Mouse (Mus musculus) heart, embryonic 15.5 days (tissue): ENCODE measurements around the gene Slc25a25. TPM values are rescaled to one million over a fixed set of nuclear protein-coding genes. Genes with fewer than 3 reads are reported as not detected.

Source experiments
- ATAC-seq: fragments of 200-750 bp; cut with Nextera tagmentation; replicated peaks from 2 replicates; pipeline ENCODE4 v1.8.0; 2017; ENCODE audit warnings: low read depth, moderate TSS enrichment; ENCODE audit not compliant: insufficient number of reproducible peaks, insufficient read depth, low FRiP score
- H3K27ac ChIP-seq: fragments of 300-500 bp; sonication (generic); 2 replicates; pipeline ENCODE4 v1.5.1; 2015; ENCODE audit warnings: mild to moderate bottlenecking, inconsistent platforms
- H3K27me3 ChIP-seq: fragments of 300-500 bp; sonication (generic); 2 replicates; pipeline ENCODE4 v1.6.1; 2015; ENCODE audit warnings: inconsistent platforms
- H3K36me3 ChIP-seq: fragments of 300-500 bp; sonication (generic); 2 replicates; pipeline ENCODE4 v1.6.1; 2015; ENCODE audit warnings: mild to moderate bottlenecking, inconsistent platforms
- H3K4me1 ChIP-seq: fragments of 300-500 bp; sonication (generic); replicated peaks from 2 replicates; pipeline ENCODE4 v1.6.1; 2015; ENCODE audit warnings: inconsistent platforms
- H3K4me2 ChIP-seq: fragments of 300-500 bp; sonication (generic); 2 replicates; pipeline ENCODE4 v1.6.1; 2015; ENCODE audit warnings: inconsistent platforms, mild to moderate bottlenecking, moderate library complexity
- H3K4me3 ChIP-seq: fragments of 300-500 bp; sonication (generic); 2 replicates; pipeline ENCODE4 v1.5.1; 2015; ENCODE audit warnings: mild to moderate bottlenecking, inconsistent platforms
- H3K9ac ChIP-seq: fragments of 300-500 bp; sonication (generic); 2 replicates; pipeline ENCODE4 v1.6.1; 2015; ENCODE audit warnings: mild to moderate bottlenecking, inconsistent platforms
- H3K9me3 ChIP-seq: fragments of 300-500 bp; sonication (generic); replicated peaks from 2 replicates; pipeline ENCODE4 v1.6.1; 2016; ENCODE audit warnings: inconsistent platforms
- WGBS: fragments of 180-500 bp; shearing (Covaris S2); methylation state at CpG from one replicate; pipeline ENCODE4 v1.1.7; 2015; ENCODE audit warnings: mixed read lengths; 5-methylcytosine and 5-hydroxymethylcytosine counted together
- polyA plus RNA-seq: library from polyadenylated mRNA; unstranded; fragments of >200 nt; fragmentation: Nextera tagmentation; extraction: Ambion mirVana; gene quantifications from 2 replicates; pipeline ENCODE4 v1.2.1, GENCODE M21; 2015

Slc25a25 gene
- polyA plus RNA-seq, 1 experiment from 2014 or later = 9.1 TPM

GRCm38 (mm10) chr2:32458300-32458699 lies 7.1 kb upstream of the Slc25a25 start:
- no peaks in the 10 kb centered on the region for H3K9me3 ChIP-seq
- H3K36me3 ChIP-seq = 0 out of 2 replicates have a peak, but pooled peaks cover 3% of the 10 kb centered on the region
- no peaks in the 10 kb centered on the region for H3K27me3 ChIP-seq
- ATAC-seq = no peak
- no peak overlapping the region for H3K4me2 ChIP-seq
- 66% methylated on average over 2 of the region's 2 CpGs for WGBS
- peaks cover 25% of the 10 kb centered on the region for H3K4me1 ChIP-seq
- no peak overlapping the region for H3K27ac ChIP-seq
- no peak overlapping the region for H3K9ac ChIP-seq
- no peak overlapping the region for H3K4me3 ChIP-seq

- Histone ChIP-seq H3K4me3 (no peak overlapping the region), H3K27me3 (no peaks in the 10 kb centered on the region), H3K9me3 (no peaks in the 10 kb centered on the region), H3K9ac (0 out of 2 replicates have a peak overlapping the region, but pooled peaks have one; percentile 11), H3K4me2 (peak overlapping the region; percentile 17; the same call in 1 of the 2 replicates), H3K36me3 (0 out of 2 replicates have a peak, but pooled peaks cover 3% of the 10 kb centered on the region), H3K27ac (peak overlapping the region; percentile 40), H3K4me1 (peaks cover 44% of the 10 kb centered on the region)
- 65% methylated on average over 8 of the region's 8 CpGs for WGBS
- no peak for ATAC-seq
Measured at GRCm38 (mm10) chr2:32455101-32455500, 3.9 kb upstream of the Slc25a25 start.

- 75% methylated on average over 10 of the region's 10 CpGs for WGBS
Measured at GRCm38 (mm10) chr2:32454633-32455032, 3.4 kb upstream of the Slc25a25 start.

GRCm38 (mm10) chr2:32453641-32454303 lies 2.5 kb upstream of the Slc25a25 start:
- H3K4me1 ChIP-seq = peaks cover 51% of the 10 kb centered on the region
- no peak overlapping the region for H3K4me3 ChIP-seq
- no peaks in the 10 kb centered on the region for H3K9me3 ChIP-seq
- H3K4me2 ChIP-seq = no peak overlapping the region
- 0 out of 2 replicates have a peak, but pooled peaks cover 3% of the 10 kb centered on the region for H3K36me3 ChIP-seq
- H3K9ac ChIP-seq = no peak overlapping the region
- ATAC-seq = no peak
- no peak overlapping the region for H3K27ac ChIP-seq
- no peaks in the 10 kb centered on the region for H3K27me3 ChIP-seq
- WGBS = 80% methylated on average over 5 of the region's 5 CpGs

More at GRCm38 (mm10) chr2:32454633-32455032, 3.4 kb upstream of the Slc25a25 start:
- H3K4me3 ChIP-seq = no peak overlapping the region
- H3K36me3 ChIP-seq = 0 out of 2 replicates have a peak, but pooled peaks cover 3% of the 10 kb centered on the region
- H3K9ac ChIP-seq = 0 out of 2 replicates have a peak overlapping the region, but pooled peaks have one; percentile 11
- no peaks in the 10 kb centered on the region for H3K9me3 ChIP-seq
- ATAC-seq = no peak
- no peaks in the 10 kb centered on the region for H3K27me3 ChIP-seq
- peak overlapping the region; percentile 40 for H3K27ac ChIP-seq
- peaks cover 47% of the 10 kb centered on the region for H3K4me1 ChIP-seq
- peak overlapping the region; percentile 17; the same call in 1 of the 2 replicates for H3K4me2 ChIP-seq

DNA sequence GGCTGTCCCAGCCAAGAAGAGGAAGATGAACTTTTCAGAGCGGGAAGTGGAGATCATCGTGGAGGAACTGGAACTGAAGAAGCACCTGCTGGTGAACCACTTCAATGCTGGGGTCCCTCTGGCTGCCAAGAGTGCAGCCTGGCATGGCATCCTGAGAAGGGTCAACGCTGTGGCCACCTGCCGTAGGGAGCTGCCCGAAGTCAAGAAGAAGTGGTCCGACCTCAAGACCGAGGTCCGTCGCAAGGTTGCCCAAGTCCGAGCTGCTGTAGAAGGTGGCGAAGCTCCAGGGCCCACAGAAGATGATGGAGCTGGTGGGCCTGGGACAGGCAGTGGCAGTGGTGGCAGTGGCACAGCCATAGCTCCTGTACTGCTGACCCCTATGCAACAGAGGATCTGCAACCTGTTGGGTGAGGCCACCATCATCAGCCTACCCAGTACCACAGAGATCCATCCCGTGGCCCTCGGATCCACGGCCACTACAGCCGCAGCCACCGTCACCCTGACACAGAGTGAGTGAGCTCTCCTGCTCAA lies 1.3 kb upstream of the Slc25a25 start:
- WGBS = 90% methylated on average over 16 of the region's 16 CpGs
- no peaks in the 10 kb centered on the region for H3K9me3 ChIP-seq
- no peaks in the 10 kb centered on the region for H3K27me3 ChIP-seq
- H3K36me3 ChIP-seq = 0 out of 2 replicates have a peak, but pooled peaks cover 3% of the 10 kb centered on the region
- ATAC-seq = no peak
- peak overlapping the region; percentile 94 for H3K27ac ChIP-seq
- H3K4me1 ChIP-seq = peaks cover 53% of the 10 kb centered on the region
- H3K4me2 ChIP-seq = peak overlapping the region; percentile 59
- H3K9ac ChIP-seq = no peak overlapping the region
- H3K4me3 ChIP-seq = peak overlapping the region; percentile 77

- under 1% methylated on average over 25 of the region's 25 CpGs for WGBS
- peak overlapping the region; percentile 77 for H3K4me3 ChIP-seq
- no peaks in the 10 kb centered on the region for H3K9me3 ChIP-seq
- peak overlapping the region; percentile 94 for H3K27ac ChIP-seq
- H3K27me3 ChIP-seq = no peaks in the 10 kb centered on the region
- H3K9ac ChIP-seq = peak overlapping the region; percentile 44; the same call in 1 of the 2 replicates
- ATAC-seq = peak; percentile 93
- peak overlapping the region; percentile 84 for H3K4me2 ChIP-seq
- H3K36me3 ChIP-seq = 0 out of 2 replicates have a peak, but pooled peaks cover 3% of the 10 kb centered on the region
- H3K4me1 ChIP-seq = peaks cover 59% of the 10 kb centered on the region
Measured at GRCm38 (mm10) chr2:32451870-32452372, 676 bp upstream of the Slc25a25 start.

DNA sequence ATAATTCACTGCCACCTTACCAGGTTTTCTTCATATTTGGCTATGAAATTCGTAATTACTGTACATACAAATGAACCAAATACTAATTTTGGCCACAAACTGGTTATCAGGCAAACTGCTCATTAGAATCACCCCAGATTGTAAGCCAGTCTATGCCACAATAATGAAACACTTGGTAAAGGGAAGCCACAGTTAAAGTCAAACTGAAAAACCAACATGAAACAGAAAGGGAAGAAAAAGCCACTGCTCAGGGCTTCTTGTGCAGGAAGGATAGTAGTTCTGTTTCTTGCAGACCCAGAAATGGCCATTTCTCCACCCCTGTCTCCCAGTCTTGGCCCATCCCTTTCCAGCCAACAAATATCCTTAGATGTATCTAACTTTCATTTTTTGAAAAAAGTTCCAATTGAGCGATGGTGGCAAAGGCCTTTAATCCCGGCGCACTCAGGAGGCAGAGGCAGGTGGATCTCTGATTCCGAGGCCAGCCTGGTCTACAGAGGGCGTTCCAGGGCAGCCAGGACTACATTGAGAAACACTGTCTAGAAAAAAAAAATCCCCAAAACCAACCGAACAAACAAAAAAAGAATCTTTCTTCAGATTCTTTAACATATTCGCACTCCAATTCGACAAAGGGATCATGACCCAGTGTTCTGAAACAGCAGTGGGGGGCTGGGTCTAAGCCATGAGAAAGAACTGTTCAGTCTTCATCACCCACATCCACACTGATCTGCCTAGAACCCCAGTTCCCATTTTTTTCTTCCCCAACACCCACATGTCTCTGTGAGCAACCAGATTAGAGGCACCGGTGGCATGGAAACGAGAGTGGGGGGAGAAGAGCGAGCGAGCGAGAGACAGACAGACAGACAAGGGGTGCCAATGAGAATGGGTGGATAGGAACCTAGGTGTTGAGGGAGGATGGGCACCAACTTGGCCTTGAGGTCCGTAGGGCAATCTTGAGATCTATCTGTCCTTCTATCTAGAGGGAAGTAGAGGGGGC lies 1.2 kb downstream of the Slc25a25 start, which contains the start of gene Naif1:
Naif1 (plus strand) TSS at position 697 of the 994 bp plus-strand sequence.
- 75% methylated on average over 15 of the region's 15 CpGs for WGBS
- peak within 1 kb of the TSS; percentile 75 for H3K9ac ChIP-seq
- ATAC-seq = no peak
- H3K27ac ChIP-seq = peak within 1 kb of the TSS; percentile 94
- H3K9me3 ChIP-seq = no peaks in the 10 kb centered on the region
- H3K4me3 ChIP-seq = peak within 1 kb of the TSS; percentile 77
- H3K27me3 ChIP-seq = no peaks in the 10 kb centered on the region
- peak within 1 kb of the TSS; percentile 84 for H3K4me2 ChIP-seq
- peaks cover 57% of the 10 kb centered on the region for H3K4me1 ChIP-seq
- H3K36me3 ChIP-seq = no peaks in the 10 kb centered on the region

DNA sequence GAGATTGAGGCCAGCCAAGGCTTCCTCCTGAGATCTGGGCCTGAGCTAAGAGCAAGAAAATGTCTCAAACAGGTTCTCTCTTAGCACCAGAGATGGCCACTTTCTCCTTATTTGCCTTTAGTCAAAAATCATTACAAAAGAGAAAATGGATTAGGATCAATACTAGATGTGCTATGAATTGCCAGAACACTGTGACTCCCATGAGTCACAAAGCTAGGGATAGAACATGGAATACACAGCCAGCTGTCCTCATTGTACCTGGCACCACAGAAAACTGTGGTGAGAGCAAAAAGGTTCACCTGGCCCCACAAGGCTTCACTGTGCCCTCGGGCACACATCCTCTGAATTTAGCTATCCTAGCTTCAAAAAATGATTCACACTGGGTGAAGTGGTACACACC lies 2.8 kb downstream of the Slc25a25 start:
- no peaks in the 10 kb centered on the region for H3K27me3 ChIP-seq
- ATAC-seq = no peak
- H3K4me2 ChIP-seq = no peak overlapping the region
- peak overlapping the region; percentile 32 for H3K27ac ChIP-seq
- H3K4me1 ChIP-seq = peaks cover 43% of the 10 kb centered on the region
- no peaks in the 10 kb centered on the region for H3K9me3 ChIP-seq
- 88% methylated on average over 1 of the region's 1 CpGs for WGBS
- H3K36me3 ChIP-seq = no peaks in the 10 kb centered on the region
- H3K9ac ChIP-seq = no peak overlapping the region
- H3K4me3 ChIP-seq = no peak overlapping the region

- no peak for ATAC-seq
- H3K4me2 ChIP-seq = peak overlapping the region; percentile 47
- no peaks in the 10 kb centered on the region for H3K36me3 ChIP-seq
- H3K27me3 ChIP-seq = no peaks in the 10 kb centered on the region
- peaks cover 32% of the 10 kb centered on the region for H3K4me1 ChIP-seq
- 29% methylated on average over 9 of the region's 9 CpGs for WGBS
- H3K4me3 ChIP-seq = no peak overlapping the region
- H3K9me3 ChIP-seq = no peaks in the 10 kb centered on the region
- H3K27ac ChIP-seq = peak overlapping the region; percentile 85
- H3K9ac ChIP-seq = peak overlapping the region; percentile 37; the same call in 1 of the 2 replicates
Measured at GRCm38 (mm10) chr2:32447264-32447936, 3.8 kb downstream of the Slc25a25 start.

DNA sequence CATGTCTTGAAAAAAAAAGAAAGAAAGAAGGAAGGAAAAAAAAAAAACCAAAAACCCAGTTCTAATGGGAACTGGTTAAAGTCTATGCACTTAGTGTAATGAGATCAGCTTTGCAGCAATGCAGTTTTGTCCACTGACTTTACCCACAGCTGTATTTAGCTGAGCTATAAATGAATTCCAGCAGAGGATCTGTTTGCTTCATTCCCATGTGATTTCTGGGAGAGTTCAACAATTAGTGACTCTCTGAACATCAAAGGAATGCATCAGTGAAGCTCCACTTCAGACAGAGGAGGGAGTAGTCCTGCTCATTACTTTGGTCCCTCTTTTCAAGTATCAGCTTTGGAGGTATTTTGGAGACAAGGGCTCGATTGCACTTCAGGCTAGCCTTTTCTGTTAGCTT lies 5.7 kb downstream of the Slc25a25 start:
- H3K36me3 ChIP-seq = no peaks in the 10 kb centered on the region
- no peak overlapping the region for H3K9ac ChIP-seq
- H3K27ac ChIP-seq = no peak overlapping the region
- no peaks in the 10 kb centered on the region for H3K27me3 ChIP-seq
- no peak overlapping the region for H3K4me3 ChIP-seq
- no peak overlapping the region for H3K4me2 ChIP-seq
- peaks cover 32% of the 10 kb centered on the region for H3K4me1 ChIP-seq
- WGBS = 72% methylated on average over 1 of the region's 1 CpGs
- no peaks in the 10 kb centered on the region for H3K9me3 ChIP-seq
- no peak for ATAC-seq
